Mouse (Mus musculus): ENCODE measurements at regions not wholly inside any gene's neighbourhood (a gene's known extent, or its start where the extent isn't known, plus 50 kb on each side); places are given as distances from the start of the nearest gene placed in this dataset.

DNA sequence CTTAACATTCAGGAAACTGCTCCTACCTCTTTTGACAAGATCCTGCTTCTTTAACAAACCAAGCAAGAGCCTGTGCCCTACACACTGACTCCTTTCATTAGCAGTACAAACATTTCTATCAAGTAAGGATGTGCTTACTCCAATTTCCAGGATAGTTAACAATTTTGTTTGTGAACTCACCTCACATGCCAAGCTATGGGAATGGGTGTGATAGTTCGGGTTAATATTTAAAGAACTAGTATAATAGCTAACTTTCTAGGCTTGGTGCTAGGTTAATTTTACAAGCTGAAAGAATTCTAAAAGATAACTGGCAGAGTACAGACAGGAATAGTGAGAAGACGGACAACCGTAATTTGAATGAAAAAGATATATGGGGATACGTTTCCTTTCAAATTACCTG lies 437.2 kb upstream of the Klhl1 start:
- in situ Hi-C loops (cut with MboI; ENCODE audit: unreplicated experiment in 2 of 2), result no loop called here

DNA sequence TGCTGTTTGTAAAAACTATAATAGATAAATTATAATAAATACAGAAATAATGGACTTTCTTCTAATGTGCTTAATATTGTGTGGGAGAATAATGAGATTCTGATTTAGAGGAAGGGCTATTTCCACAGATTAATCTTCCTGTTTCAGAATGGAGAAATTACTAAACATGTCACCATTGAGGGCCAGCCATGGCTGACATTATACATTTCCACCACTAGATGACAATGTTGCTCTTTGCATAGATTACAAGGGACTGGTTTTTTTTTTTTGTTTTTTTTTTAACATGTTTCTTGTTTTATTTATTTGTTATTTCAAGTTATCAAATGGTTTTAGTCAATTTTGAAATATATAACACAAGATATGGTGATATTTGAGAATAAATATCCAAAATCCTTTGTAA lies 435.6 kb upstream of the Klhl1 start:
- in situ Hi-C loops (cut with MboI; ENCODE audit: unreplicated experiment in 2 of 2), result no loop called here

DNA sequence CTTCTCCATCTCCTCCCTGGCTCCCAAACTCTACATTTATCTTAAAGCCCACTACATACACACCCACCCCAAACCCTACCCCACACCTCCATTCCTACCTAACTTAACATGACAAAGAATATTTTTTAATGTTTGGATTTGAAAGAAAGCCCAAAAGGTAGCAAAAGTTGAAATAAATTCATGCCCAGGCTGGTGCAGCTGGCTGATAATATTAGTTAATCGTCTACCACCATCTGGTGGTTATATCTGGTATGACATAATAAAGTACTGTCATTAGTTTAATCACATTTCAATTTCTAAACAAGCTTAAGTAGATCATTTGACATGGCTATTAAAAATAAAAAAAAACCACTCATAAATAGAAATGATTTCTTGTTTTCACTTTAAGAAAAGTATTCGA lies 389.8 kb upstream of the Klhl1 start:
- in situ Hi-C loops (cut with MboI; ENCODE audit: unreplicated experiment in 2 of 2), result loop anchor here in 1 of 2 experiments (10.0 kb wide), 1 partner anchor 954 kb away; no protein-coding TSS in a partner anchor

DNA sequence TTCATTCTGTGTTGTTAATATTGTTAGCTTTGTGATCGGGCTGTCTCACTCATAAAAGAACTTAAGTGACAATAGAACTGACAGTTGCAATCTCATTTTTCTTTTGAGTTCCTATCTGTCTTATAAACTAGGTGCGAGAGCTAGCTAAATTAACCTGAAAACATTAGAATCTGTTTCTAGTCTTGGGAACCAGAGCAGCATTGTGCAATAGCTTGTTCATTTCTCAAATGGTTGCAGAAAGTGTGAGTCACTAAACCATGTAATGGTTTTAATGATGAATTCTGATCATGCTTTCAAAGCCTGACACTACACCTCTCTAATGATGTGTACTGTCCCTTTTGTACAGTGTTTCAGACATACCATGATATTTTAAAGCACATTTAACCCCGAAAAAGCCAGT lies 360.8 kb upstream of the Klhl1 start:
- in situ Hi-C loops (cut with MboI; ENCODE audit: unreplicated experiment in 2 of 2), result no loop called here

DNA sequence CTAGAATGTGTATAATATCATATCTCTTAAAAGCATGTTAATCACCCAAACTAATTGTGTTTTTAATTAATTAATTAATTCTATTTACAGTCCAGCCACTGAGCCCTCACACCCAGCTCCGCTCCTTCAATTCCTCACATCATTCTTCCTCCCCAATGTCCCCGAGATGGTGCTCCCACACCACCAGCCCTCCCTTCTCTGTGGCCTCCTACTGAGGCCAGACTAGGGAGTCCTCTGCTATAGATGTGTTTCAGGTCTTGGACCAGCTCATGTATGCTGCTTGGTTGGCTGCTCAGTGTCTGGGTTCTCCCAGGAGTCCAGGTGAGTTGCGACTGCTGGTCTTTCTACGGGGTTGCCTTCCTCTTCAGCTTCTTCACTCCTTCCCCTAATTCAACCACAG lies 353.1 kb upstream of the Klhl1 start:
- in situ Hi-C loops (cut with MboI; ENCODE audit: unreplicated experiment in 2 of 2), result no loop called here

DNA sequence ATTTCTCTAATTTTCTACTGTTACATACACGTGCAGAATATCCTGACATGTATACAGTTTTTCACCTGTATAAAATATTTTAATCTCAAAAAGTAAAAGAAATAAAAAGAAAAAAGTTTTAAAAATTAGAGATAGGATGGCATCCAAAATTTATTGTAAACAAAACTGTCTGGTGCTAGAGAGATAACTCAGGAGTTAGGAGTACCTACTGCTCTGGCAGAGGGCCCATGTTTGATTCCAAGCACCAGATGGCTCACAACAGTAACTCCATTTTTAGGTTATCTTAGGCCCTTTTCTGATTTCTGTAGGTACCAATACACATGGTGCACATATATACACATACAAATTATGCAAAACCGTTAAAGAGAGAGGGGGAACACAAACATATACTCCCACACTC lies 320.0 kb upstream of the Klhl1 start:
- in situ Hi-C loops (cut with MboI; ENCODE audit: unreplicated experiment in 2 of 2), result no loop called here

DNA sequence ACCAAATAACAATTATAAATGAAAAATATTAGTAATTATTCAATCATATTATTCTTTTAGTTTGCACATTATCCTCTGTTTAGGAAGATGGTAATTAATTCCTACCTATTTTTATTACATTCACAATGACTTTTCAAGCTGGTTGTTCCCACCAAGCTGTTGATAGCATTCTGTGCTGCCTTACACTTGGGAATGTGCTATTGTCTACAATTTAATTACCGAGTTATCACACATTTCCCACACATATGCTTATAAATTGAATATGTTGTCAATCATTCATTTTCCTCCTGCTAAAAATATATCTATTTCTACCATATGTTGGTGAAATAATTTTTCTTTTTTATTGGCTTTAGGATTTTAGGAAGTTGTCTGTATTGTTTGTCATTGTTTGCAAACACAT lies 306.2 kb upstream of the Klhl1 start:
- in situ Hi-C loops (cut with MboI; ENCODE audit: unreplicated experiment in 2 of 2), result no loop called here

DNA sequence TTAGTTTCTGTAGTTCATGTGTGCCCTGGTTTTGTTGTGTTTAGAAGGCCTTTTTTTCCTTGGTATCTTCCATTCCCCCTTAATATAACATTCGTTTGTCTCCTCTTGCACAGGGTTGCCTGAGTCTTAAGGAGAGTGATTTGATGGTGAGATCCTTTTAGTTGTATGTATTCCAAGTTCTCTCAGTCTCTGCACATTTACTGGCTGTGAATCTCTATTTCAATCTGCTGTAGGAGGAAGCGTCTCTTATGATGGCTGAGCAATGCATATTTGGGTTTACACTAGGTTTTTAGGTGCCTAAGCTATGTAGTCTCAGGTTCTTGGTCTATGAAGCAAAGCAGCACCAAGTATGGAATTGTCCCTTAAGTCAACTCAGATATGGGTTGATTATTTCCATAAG lies 296.8 kb upstream of the Klhl1 start:
- in situ Hi-C loops (cut with MboI; ENCODE audit: unreplicated experiment in 2 of 2), result no loop called here

DNA sequence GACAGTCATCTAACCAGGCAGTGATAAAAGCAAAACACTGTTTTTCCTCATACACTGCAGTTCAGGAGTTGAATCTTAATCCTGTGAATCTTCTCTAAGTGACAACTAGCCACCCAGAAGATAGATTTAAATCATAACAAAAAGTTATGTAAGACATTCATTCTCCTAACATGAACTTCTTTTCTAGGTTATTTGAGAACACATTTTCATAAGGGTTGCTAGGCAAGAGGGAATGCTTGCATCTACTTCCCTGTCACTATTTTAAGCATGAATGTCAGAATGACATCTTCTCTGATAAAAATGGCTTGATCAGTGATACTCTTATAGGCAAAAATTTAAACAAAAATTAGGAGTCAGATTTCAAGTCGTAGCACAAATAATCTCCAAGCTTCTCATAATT lies 286.4 kb upstream of the Klhl1 start:
- in situ Hi-C loops (cut with MboI; ENCODE audit: unreplicated experiment in 2 of 2), result no loop called here

DNA sequence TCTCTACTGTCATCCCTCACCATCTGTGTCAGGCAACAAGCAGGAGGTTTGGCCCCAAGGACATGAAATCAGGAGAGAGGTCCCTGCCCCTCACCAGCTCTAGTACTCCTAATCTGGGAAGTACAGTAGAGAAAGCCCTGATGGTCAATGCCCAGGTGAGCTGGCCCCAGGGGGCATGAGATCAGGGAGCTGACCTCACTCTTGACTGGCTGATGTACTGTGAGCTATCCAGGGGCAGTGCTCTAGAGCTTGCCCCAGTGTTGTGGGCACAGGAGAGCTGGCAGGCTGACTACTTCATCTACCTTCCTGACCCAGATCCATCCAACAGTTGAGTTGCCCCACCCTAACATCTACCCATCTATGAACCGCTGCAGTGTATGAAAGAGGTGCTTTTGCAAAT lies 275.9 kb upstream of the Klhl1 start:
- in situ Hi-C loops (cut with MboI; ENCODE audit: unreplicated experiment in 2 of 2), result no loop called here

DNA sequence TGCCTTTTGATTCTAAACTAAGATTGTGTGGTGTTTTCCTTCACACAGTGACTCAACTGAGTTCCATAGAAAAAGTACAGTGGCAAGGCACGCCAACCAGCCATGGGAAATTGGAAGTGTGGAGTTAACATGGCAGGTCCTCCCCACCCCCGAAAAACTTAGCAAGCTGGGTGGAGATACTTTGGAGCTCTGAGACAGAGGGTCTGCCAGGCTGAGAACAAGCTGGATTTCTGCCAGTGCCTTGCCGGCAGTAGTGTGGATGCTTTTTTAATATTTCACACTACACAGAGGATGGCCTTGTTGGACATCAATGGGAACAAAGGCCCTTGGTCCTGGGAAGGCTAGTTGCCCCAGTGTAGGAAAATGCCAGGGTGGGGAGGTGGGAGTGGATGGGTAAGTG lies 269.0 kb upstream of the Klhl1 start:
- in situ Hi-C loops (cut with MboI; ENCODE audit: unreplicated experiment in 2 of 2), result no loop called here

DNA sequence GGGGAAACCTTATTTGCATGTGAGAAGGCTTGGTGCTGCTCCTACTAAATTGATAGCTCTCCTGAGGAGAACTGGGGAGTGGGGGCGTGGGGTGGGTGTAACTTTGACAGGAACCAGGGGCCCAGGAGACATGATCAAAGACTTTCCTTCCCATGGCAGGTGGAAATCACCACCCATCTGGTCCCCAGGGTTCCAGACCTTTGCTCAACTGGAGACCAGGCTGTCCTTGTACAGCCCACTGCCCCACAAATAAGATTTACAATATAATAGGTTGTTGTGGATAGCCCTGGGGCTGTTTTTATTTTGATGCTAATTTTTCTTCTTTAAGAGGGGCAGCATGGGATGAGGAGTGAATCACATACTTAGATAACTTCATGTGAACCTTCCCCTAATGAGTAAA lies 268.4 kb upstream of the Klhl1 start:
- in situ Hi-C loops (cut with MboI; ENCODE audit: unreplicated experiment in 2 of 2), result no loop called here

DNA sequence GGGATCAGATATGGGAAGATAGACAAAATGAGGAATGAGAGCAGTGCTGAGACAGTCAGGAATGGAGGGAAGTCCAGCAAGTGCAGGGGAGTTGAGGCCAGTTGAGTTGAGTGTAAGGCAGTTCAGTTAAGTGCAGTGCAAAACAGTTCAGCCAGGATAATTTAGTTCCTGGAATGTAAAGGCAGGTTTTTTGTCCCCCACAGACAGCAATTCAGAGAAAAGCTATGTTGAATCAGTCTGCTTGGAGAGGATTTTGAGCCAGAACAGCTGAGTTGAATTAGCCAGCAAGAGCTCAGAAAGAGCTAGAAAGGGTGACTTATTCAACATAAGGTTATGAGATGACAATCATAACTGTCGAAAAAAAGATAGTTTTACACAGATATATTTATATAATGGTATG lies 256.9 kb upstream of the Klhl1 start:
- in situ Hi-C loops (cut with MboI; ENCODE audit: unreplicated experiment in 2 of 2), result no loop called here

DNA sequence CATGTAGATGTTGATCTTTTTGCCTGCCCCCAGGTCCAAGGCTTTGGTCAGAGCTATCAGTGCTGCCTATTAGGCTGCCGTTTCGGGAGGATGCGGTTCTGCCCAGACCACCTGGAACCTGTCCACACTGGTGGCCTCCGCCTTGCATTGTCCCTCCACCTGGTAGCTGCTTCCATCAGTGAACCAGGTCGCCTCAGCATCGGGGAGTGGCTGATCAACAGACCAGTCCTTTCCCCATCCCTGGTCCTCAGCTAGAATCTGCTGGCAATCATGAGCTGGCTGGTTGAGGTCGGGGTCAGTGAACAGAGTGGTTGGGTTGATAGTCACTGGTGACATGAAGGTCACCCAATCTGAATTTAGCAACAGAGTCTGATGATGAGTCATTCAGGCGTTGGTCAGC lies 241.7 kb upstream of the Klhl1 start:
- in situ Hi-C loops (cut with MboI; ENCODE audit: unreplicated experiment in 2 of 2), result no loop called here

DNA sequence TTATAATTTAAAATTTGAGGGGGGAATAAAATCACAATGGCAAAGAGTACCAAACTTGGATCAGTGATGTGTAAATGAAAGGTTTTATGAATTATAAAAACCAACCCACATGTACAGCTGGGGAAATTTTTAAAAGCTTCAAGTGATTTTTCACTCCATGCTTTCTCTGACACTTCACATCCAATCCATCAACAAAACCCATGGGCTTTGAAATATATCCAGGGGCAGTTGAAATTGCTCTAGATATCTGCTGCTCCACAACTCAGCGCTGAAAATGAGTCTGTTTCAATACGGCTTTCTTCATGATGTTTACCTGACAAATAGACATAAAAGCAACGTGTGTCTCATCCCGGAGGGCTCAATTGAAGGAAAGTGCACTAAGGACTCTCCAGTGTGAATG lies 214.3 kb upstream of the Klhl1 start:
- in situ Hi-C loops (cut with MboI; ENCODE audit: unreplicated experiment in 2 of 2), result no loop called here

DNA sequence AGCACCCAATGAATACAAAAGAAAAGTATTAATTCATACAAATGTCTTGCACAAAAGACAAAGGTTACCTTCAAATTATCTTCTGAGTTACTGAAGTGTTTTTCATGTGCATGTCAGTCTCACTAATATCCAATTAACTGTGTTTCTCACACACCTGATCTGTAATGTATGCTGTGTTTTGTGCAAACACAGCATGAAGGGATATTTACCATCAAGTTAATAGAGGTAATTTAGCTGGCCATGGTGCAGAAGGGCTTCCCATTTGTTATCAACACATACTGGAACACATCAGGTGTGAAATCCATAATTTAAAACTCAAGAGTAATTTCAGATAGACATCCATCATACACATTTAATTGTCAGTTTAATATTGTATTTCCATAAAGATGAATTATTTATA lies 178.2 kb upstream of the Klhl1 start:
- in situ Hi-C loops (cut with MboI; ENCODE audit: unreplicated experiment in 2 of 2), result no loop called here

DNA sequence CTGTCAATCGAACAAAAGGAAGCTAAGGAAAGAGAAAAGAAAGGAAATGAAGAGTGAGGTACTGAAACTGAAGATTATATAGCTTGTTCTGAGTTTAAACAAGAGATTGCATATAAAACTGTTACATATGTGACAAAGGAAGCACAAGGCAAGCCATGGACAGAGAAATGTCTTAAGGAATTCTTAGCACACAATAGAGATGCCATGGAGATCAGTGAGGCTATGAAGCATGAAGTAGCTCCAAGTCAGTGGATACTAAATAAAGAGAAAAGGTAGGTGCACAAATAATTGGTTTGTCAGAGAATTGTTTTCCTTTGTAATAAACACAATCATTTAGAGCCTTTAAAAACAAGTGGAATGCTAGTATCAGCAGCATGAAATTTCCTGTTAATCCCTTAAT lies 172.0 kb upstream of the Klhl1 start:
- in situ Hi-C loops (cut with MboI; ENCODE audit: unreplicated experiment in 2 of 2), result no loop called here

DNA sequence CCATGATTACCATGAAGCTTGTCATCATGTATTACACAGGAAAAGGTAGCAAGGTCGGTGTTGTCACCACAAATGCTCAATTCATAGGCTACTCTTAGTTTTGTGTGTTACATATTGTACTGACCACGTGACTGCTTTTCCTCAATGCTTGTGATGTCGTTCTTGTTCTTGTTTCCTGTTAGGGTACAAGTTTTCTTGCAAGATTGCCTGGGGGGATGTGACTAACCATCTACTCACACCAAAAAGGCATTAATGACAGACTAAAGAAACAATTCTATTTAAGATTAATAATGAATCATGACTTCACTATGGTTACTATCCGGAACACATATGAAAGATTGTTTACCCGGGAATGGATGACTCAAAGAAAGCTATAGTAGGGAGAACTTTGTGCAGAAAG lies 165.0 kb upstream of the Klhl1 start:
- in situ Hi-C loops (cut with MboI; ENCODE audit: unreplicated experiment in 2 of 2), result no loop called here

DNA sequence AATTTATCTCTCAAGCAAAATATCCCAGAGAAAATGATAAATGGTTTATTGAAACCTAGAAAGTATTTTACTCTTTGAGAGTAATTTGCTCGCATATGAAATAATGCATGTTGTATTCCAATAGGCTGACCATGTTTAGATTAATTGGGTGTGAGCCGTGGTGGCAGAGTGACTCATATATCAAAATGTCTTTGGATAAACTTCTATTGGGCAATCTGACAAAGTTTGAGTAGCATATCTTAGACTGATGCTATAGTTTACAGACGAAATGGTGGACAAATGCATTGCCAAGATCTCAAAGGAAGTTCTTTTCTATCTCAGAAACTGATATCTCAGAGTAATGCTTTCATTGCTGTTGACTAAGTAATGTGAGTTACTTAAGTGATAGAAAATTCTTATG lies 162.8 kb upstream of the Klhl1 start:
- in situ Hi-C loops (cut with MboI; ENCODE audit: unreplicated experiment in 2 of 2), result no loop called here

DNA sequence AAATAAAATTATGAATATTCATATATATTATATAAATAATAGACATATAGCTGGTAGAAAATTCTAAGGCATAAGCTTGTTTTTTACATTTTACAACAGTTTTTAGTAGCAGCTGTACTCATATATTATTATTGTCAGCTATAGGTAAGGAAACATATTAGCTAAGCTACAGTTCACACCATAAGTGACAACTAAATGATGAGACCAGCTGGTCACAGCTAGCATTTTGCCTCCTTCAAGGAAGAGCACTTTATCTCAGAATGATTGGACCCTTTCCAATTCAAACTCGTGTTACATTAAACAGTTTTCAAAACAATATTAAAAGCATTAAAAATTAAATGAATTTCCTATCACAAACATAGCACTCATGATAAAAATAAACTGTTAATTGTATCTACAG lies 157.3 kb upstream of the Klhl1 start:
- in situ Hi-C loops (cut with MboI; ENCODE audit: unreplicated experiment in 2 of 2), result no loop called here

DNA sequence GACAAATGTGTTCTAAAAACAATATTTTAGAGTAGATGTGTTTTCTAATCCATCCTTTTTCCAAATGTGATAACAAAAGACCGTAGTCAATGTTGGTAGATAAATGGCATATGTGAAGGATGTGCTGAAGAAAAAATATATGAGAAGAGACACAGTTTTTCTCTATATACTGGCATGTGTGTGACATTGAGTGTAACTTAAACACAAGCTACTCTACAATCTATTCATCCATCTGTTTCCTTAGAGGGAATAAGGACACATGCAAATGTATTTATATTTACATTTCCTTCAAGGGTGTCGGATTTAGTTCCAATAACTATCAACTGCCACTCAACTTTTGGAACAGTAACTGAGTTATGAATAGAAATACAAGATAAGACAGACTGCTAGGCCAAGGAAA lies 149.7 kb upstream of the Klhl1 start:
- in situ Hi-C loops (cut with MboI; ENCODE audit: unreplicated experiment in 2 of 2), result no loop called here

DNA sequence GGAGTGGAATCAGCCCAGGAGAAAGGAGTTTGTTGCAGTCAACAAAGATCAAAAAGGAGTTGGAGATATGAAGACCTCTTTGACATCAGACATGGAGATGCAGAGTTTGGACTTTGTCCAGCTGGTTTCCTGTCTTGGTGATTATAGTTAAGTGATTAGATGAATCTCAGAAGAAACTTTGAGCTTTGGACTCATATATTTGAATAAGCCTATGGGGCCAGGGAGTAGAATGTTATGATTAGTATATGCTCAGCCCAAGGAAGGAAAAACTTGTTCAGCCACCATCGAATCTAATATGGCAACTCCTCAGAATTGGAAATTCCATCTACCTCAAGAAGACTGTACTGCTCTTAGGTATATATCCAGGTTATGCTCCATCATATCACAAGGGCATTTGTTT lies 137.6 kb upstream of the Klhl1 start:
- in situ Hi-C loops (cut with MboI; ENCODE audit: unreplicated experiment in 2 of 2), result no loop called here

DNA sequence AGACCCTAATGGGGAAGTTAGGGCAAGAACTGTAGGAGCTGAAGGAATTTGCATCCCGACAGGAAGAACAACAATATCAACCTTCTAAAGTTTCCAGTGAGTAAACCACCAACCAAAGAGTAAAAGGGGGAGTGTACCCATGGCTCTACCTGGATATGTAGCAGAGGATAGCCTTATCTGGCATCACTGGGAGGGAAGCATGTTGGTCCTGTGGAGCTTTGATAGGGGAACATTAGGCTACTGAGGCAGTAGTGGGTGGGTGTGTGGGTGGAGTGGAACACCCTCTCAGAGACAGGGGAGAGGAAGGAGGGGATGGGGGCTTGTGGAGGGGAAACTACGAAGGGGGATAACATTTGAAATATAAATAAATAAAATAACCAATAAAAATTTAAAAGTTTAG lies 111.4 kb upstream of the Klhl1 start:
- in situ Hi-C loops (cut with MboI; ENCODE audit: unreplicated experiment in 2 of 2), result no loop called here

DNA sequence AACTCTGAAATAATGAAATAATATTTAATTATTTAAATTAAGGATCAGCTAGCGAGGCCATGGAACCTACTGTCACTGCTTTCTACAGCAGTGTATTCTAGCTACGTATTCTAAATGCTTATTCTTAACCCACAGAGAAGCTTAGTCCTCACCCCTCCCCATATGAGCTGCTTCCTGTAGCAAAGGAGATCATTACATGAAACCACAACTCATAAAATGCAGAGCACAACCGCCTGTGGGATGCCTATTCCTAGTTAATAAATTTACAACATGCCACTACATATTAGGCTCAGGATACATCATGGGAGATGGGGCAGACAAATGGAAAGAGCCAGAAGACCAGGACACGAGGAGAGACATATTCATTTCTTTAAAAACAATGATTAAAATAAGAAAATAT lies 87.8 kb upstream of the Klhl1 start:
- in situ Hi-C loops (cut with MboI; ENCODE audit: unreplicated experiment in 2 of 2), result no loop called here

Data from v-Abl transformed pro-B cells (cell line).